Mouse (Mus musculus) small intestine, adult 2 months (tissue): ENCODE results near the gene Agtrap.

Source experiments
- CTCF ChIP-seq: fragments of 200-500 bp; IDR thresholded peaks from 2 replicates; pipeline ENCODE4 v1.5.1; 2012; ENCODE audit warnings: low read depth, mild to moderate bottlenecking, control low read depth, inconsistent platforms, low read length, moderate library complexity, mixed read lengths; ENCODE audit not compliant: insufficient replicate concordance, insufficient read length; ENCODE audit errors: extremely low read depth
- POLR2A ChIP-seq: fragments of 200-500 bp; IDR thresholded peaks from 2 replicates; pipeline ENCODE4 v1.6.1; 2012; ENCODE audit warnings: low read depth, mild to moderate bottlenecking, control low read depth, inconsistent platforms, low read length, moderate library complexity

DNA sequence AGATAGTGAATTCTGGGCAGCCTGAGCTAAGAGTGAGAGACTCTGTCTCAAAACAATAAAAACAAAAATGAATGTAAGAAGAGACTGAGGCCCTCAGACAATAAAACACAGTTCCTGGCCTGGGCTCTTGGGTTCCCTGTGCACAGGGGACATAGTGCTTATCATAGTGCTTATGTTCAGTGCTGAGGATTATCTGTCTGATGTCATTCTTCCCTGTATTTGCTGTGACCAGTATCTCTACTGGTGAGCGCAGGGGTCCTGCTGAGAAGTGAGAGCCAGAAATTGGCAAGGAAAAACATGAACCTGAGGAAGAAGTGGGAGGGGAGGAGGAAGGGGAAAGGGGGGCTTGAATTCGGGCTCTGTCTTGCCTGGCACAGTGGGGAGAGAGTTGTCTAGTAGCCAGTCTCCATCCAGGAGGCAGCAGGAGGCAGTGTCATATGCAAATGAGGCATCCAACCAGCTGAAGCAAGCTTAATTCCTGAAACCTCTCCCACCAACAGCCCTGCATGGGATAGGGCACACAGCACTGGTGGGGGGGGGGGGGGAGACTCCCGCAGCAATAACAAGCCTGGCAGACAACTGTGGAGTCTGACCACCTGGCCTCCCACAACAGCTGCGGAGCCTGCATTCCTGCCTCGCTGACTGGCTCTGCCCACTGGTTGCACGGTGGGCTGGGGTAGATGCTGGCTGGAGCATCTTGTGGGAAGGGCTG is 34.3 kb upstream of the Agtrap start:
- TF ChIP-seq CTCF, result no peak
- TF ChIP-seq POLR2A, result no peak
